Mouse (Mus musculus) right cerebral cortex, adult 18-20 months (tissue): ENCODE data around the gene Phgdh.

Experiments used
- DNase-seq: peaks from one replicate; pipeline ENCODE4 v3.0.0; 2022; ENCODE audit warnings: mixed read lengths

The Phgdh gene

DNA sequence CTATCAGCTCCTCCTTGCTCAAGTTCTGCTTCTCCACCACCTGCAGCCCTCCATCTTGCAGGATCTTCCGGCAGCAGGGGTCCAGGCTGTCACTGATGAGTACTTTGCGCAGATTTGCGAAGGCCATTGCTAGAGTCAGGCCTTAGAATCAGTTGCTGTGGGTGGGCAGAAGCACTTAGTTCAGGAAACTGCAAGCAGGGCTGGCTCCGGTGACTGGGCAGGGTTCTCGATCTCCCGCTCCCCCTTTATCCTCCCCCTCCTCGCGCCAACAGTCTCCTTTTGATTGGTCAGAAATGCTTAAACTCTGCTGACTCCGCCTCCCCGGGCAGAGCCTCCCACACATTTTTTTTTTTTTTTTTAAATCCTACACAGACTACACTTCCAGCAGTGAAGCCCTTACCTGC is at the start of gene Phgdh:
Gene Phgdh (minus strand): TSS at position 285 of the 404 bp plus-strand sequence.
- peak; percentile 57 for DNase-seq

GRCm38 (mm10) chr3:98389305-98389704 is 49.5 kb upstream of the Phgdh start:
- no peak for DNase-seq

DNA sequence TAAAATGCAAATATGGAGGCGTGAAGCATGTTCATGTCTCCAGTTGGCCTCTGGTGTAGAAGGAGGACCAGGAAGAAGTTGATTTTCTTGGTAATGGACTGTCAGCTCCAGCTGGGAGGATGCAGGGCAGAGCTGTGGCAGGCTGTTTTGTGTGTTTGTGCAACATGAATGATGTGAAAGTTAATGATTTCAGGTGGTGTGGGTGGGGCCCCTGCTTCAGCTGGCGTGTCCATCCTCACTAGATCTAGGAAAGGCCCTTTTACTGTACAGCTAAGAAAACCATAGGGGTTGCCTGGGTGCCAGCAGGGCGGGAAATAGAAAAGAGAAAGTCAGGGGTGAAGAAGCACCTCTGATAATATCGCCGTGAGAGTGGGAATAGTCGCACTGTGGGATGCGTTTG is 48.0 kb upstream of the Phgdh start:
- no peak for DNase-seq

DNA sequence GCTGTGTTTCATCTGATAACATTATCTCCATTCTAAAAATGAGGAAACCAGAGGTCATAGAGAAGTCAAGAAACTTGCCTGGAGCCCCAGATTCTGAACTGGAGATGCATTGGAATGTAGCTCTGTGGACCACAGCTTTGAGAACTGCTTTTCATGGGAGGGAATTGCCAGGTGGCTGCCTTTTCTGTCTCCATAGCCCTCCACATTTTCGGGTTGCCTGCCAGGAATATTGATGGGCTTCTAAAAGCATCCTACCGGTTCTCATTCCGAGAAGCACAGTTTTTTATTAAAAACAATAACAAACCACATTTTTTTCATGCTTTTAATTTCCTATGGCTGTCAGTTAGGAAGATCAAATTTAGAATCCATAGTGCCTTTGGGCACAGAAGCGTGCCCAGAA is 47.3 kb upstream of the Phgdh start:
- no peak for DNase-seq

GRCm38 (mm10) chr3:98383024-98383790 is 43.4 kb upstream of the Phgdh start:
- DNase-seq: no peak

GRCm38 (mm10) chr3:98382246-98382939 is 42.6 kb upstream of the Phgdh start, which contains the start of gene Zfp697:
Gene Zfp697 (plus strand): TSS chr3:98382461.
- DNase-seq: peak; percentile 86

DNA sequence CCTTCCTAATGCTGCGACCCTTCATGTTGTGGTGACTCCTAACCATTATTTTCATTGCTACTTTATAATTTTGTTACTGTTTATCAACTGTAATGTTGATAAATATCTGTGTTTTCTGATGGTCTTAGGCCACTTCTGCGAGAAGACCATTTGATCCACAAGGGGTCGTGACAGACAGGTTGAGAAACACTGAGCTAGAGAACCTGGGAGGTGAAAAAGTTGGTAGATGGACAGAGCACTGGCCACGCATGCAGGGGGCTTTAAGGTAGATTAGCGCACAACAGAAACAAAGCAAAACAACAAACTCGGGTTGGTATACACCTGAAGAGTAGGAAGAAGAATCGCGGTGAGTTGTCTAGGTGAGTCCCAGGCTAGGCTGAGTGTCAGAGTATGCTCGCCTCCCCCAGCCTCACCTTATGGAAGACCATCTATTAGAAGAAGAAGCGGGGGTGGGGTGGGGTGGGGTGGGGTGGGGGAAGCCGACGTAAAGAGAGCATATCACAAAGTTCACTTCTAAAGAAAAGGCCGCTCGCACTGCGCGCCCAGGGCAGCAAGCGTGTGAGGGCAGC is 42.0 kb upstream of the Phgdh start:
- no peak for DNase-seq

GRCm38 (mm10) chr3:98379236-98379635 is 39.4 kb upstream of the Phgdh start:
- no peak for DNase-seq

GRCm38 (mm10) chr3:98378267-98378666 is 38.5 kb upstream of the Phgdh start:
- DNase-seq: no peak

GRCm38 (mm10) chr3:98374980-98375379 is 35.2 kb upstream of the Phgdh start:
- DNase-seq: no peak

DNA sequence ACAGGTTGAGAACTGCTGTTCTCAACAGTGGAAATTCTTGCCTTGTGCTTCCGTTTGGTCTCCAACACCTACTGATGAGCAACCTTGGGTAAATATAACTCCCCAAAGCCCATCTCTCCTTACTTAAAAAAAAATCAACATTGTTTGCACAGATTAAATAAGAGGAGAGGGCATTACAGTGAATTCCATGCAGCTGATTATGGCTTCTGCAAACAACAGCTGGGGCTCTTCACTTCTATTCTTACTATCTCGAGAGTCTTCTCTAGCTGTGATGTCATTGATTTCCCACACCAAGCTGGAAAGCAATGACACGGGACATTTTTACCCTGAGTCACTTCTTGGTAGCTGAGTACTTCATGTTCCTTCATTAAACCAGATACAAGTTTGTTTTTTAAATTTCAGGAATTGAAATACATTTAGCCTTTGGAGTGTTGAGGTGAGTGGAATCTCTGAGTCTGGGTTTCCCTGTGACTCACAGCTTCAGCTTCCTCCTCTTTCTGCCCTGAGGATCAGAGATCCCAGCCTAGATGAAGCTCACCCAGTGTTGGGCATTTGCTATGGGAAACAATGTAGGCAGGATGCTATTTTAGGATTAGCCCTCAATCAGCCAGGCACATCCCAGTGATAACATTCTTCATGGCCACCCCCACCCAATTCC is 34.4 kb upstream of the Phgdh start:
- no peak for DNase-seq

GRCm38 (mm10) chr3:98368776-98369175 is 29.0 kb upstream of the Phgdh start:
- DNase-seq: no peak

- no peak for DNase-seq
Measured at GRCm38 (mm10) chr3:98368283-98368682, 28.5 kb upstream of the Phgdh start.

DNA sequence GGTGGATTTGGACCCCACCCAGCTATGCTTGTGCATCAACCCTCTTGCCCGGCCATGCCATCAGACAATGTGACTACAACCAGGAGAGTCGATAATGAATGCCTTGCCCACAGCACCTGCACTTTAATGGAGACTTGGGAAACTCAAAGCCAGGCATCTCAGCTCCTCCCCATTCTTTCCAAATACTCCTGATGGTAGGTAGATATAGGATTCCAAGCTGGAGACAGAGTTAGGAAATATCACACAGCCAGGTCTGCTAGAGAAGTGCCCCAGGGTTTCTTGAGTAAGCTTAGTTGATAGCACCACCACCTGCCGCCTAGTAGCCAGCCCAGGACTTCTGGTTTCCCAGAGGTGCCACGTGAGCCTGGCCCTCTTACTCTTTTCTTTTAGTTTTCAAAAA is 27.0 kb upstream of the Phgdh start:
- no peak for DNase-seq

- no peak for DNase-seq
Measured at GRCm38 (mm10) chr3:98366086-98366485, 26.3 kb upstream of the Phgdh start.

GRCm38 (mm10) chr3:98362753-98363152 is 23.0 kb upstream of the Phgdh start:
- DNase-seq: no peak

GRCm38 (mm10) chr3:98356632-98357370 is 17.0 kb upstream of the Phgdh start:
- no peak for DNase-seq

DNA sequence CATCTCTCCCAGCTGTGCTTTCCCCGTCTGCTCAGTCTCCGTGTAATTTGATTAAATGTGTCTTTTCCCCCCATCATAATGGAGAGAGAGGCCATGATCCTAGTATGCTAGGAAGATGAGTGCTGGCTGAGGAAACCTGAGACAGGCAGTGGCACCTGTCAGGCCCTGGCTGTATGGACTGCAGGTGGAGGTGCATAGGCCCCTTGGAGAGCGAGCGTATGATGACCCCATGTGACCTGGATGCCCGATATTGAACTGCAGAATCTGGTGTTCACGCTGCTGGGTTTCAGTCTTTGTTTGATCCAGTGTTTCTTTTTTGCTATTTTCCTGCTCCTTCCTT is 16.2 kb upstream of the Phgdh start:
- no peak for DNase-seq

GRCm38 (mm10) chr3:98355344-98356025 is 15.7 kb upstream of the Phgdh start:
- DNase-seq: no peak

- peak; percentile 57 for DNase-seq
Measured at GRCm38 (mm10) chr3:98353892-98354291, 14.1 kb upstream of the Phgdh start.

- DNase-seq: no peak
Measured at GRCm38 (mm10) chr3:98348705-98349104, 8.9 kb upstream of the Phgdh start.

DNA sequence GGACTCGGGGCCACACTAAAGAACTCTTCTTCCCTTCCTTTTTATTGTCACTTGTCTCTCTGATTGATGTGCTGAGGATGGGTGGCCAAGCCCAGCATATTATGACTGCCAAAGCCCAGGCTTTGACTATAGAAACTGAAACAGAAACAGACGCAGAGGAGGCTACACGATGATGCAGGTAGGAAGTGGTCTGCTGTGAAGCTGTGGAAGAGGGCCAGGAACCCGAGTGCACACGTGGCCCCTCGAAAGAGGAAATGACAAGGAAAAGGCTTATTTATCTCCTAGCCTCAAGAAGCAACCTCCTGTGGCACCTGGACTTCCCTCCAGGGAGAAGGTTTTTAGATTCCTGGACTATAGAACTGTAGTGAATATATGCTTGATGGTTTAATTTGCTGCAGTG is 8.3 kb upstream of the Phgdh start:
- DNase-seq: no peak
